Mouse (Mus musculus) stomach, postnatal 0 days (tissue): ENCODE results near the gene Pdzd2.

Experiments used
- CTCF ChIP-seq: IDR thresholded peaks from 2 replicates; pipeline ENCODE4 v1.5.1; 2016; ENCODE audit warnings: antibody characterized with exemption, low read depth, mild to moderate bottlenecking, moderate library complexity
- EP300 ChIP-seq: optimal IDR thresholded peaks from 2 replicates; pipeline ENCODE3; 2016; ENCODE audit warnings: antibody characterized with exemption

GRCm38 (mm10) chr15:12322676-12323402 lies 416.9 kb downstream of the Pdzd2 start:
- TF ChIP-seq CTCF (no peak), EP300 (no peak)
